Mouse (Mus musculus) left cerebral cortex, adult 11 months (tissue): ENCODE results near the gene Ggact.
A peak's percentile ranks its signal among the peaks of the same experiment; 100 is the strongest.

Experiments
- DNase-seq: peaks from one replicate; pipeline ENCODE4 v3.0.0; 2022; ENCODE audit warnings: low spot score

Gene Ggact

DNA sequence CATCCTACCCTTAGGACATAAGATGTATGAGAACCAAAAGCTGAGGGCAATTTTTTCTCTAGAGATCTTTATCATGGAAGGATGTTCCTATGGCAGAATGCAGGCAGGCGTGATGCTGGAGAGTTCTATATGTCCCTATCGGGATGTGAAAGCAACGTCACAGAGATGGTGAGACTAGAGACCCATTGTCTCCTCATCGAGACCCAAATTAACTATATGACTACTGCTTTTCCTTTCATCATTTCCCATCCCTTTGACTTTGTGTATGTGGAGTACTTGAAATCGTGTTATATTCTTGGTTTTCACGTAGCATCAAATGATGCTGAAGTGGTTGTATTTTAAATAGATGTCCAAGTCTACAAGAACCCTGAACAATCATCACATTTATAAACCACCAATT, at the start of gene Ggact:
Gene Ggact, minus strand, starts transcription at position 101 of the 400 bp plus-strand sequence.
- no peak for DNase-seq

DNA sequence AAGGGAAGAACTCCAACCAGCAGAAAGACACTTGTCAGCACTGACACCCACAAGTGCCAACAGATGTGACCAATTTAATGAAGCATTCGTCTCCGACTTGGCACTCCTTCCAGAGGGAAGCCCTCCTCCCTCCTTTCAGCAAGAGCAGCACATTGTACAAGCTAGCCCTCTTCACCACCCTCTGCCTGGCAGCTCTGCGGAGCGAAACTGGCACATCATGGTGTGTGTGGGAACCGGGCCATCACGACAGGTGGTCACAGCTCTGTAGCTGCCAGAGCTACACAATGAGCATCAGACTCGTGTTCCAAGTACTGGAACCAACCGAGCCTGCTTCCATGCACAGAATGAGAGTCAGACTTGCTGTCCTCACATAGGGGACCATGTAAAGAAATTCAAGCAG, 44.4 kb upstream of the Ggact start:
- peak; percentile 76 for DNase-seq

DNA sequence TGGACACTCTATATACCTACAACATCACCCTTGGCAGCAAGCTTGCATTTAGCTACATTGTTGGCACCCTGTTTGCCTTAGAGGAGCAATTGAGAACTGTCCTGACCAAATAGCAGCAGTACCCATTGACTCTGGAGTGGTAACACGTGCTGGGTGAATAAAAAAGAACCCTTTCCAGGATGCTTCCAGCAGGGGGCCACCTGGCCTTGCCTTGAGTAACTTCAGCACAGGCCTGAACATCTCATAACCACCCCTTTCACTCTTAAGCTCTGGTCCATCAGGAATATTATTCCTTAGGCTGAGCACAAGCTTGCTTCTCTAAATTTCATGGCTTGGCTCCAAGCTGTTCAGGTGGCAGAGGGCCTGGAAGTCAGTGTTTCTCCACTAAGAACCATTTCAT, 39.8 kb upstream of the Ggact start:
- peak; percentile 29 for DNase-seq

DNA sequence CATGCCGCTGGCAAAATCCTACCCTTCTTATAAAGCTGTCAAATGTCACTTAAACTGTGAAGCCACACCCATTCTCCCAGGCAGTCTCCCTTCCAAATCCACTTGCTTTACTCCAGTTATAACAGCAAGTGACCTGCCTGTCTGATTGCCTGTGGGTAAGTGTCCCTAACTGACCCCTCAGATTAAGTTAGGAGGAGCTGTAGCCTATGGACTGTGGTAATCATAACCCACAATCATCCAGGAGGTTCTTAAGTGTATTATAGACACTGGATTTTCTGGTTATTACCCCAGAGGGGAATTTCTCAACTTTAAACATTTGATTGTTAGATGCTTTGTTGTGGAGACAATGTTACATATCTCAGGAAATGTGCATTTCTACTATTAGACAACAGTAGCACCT, 39.0 kb upstream of the Ggact start:
- no peak for DNase-seq

DNA sequence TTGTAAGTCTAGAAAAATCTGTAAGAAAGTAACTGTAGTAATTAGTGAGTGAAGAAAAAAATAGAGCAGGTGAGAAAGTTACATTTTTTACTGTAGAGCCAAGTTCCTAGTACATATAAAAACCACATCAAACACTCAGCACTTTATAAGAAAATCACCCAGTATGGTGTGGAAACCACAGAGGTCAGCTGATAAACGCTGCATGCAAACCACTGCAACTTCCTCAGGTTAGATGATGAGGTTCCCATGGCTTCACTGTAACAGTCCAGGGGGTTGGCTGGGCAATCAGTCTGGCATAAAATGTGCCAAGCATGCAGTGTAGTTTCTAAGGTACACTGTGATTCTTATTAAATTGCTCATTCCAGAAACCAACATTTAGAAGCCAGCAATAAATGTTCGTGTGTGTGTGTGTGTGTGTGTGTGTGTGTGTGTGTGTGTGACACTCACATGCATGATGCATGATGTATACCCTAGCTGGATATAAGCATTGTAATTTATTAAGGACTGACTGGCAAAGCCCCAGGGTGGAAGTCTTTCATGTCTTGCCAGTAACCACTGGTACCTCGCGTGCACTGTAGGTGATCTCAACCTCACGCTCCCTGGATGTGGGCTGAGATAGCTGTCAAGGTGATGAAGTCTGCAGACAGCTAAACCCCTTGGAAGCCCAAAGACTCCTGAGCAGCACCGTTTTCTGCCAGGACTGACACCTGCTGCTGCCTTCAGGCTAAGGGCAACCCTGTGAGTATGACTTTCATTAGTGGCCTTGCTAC, 38.3 kb upstream of the Ggact start:
- DNase-seq, result no peak

DNA sequence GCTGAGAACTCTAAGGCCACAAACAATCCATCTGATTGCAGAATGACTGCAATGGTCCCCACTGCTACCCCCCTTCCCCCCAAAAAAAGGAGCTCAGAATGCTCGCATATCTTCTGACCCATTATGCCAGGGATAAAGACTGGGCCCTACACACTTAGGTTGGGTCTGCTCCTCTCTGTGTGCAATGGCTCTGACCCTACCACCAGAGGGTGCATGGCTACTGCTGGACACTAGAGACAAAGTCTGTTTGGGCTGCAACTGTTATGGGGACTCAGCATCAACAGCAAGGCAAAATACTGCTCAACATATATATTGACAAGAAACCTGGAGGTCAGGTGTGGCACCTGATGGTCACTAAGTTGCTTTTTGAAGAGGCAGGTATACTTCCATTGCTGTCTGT, 37.4 kb upstream of the Ggact start:
- no peak for DNase-seq

DNA sequence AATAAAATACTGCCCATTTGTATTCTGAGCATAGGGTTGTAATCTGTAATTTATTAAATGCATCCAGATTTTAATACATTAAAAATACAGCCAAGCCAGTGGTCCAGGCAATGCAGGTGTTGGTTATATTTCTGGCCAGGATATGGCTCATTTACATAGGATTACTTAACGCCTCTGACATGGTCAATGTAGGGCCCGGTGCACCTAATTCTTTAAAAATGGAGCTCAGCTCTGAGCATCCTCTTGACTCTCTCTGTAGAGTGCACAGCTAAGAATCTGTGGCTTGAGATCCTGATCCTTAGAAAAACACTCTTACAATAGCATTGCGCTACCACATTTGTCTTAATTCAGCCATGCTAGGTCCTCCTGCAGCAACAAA, 29.9 kb upstream of the Ggact start:
- no peak for DNase-seq

DNA sequence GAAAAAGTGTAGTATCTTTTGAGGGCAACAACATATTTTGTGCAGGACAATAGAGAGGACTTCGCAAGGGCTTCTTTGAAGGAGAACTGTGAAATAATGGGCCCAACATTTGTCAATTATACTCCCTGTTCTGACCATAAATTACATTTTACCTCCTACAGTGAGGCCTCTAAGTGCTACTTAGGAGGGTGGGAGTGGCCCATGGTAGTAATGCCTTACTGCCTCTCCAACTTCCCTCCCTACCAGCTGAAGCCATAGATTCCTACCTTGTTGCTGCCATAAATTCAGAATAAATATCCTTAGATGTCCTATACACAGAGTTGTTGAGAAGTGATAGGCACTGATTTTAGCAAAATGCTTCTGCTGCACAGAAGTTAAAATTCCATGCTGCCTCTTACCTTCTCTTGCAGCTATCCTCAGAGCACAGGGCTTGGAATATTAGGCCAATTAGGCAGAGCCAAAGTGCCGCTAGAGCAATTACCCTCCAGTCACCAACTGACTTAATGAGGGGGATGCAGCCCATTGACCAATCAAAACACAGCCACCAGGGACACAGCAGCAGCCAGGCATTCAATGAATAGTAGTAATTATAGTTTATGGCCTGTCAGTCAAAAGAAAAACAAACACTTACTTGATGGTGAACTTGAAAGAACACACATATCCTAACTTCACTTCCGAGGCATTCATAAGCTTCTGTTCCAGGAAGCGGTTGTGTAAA, 29.4 kb upstream of the Ggact start:
- DNase-seq, result no peak

DNA sequence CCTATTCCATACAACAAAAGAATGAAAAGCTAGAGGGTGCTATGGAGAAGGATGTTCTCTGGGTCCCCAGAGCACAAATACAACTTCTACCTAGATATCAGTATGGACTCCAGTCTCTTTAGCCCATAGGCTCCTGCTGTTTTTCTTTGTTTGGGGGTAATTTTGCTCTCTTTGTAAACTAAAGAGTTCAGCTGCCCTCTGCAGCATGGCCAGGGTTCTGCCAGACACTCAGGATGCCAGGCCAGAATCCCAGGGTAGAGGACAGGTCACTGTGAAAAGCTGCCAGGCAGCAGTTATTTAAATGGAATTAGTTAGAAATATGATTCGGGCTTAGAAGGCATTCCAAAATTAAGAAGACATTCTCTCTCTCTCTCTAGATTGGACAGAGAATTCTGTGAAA, 22.9 kb upstream of the Ggact start:
- DNase-seq, result no peak

DNA sequence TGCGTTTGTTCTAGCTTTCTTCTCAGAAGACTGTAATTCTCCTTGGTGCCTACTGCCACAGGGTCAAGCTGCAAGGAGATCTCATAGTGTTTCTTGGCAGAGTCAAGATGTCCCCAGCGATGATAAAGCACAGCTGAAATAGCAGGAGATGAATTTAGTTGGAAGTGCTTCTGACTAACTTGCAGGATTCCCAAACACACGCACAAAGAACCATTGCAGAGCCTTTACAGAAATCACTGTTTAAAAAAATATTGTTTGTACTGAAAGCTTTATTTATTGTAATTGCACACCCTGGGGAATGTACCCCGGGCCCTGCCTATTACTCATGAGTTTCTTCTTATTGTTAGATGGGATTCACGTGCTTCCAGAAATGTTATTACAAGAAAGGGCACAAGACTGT, 6.5 kb upstream of the Ggact start:
- no peak for DNase-seq

DNA sequence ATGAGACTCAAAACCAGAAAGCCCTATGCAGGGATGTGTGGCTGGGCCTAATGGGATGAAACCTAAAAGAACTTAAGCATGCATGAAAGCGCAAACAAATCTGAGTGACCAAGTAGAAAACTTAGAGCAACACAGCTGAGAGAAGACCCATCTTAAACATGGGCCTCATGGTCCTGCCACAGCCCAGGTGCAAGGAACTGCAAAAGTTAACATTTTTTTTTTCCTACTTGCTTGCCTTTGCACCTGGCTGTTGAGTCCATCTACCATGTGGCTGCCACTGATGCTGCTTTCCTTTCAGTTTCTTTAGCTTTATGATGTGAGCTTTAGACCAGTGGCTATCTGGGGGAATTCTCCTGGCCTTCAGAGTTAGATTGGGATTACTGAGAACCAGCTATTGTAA, 4.1 kb upstream of the Ggact start:
- DNase-seq, result no peak

DNA sequence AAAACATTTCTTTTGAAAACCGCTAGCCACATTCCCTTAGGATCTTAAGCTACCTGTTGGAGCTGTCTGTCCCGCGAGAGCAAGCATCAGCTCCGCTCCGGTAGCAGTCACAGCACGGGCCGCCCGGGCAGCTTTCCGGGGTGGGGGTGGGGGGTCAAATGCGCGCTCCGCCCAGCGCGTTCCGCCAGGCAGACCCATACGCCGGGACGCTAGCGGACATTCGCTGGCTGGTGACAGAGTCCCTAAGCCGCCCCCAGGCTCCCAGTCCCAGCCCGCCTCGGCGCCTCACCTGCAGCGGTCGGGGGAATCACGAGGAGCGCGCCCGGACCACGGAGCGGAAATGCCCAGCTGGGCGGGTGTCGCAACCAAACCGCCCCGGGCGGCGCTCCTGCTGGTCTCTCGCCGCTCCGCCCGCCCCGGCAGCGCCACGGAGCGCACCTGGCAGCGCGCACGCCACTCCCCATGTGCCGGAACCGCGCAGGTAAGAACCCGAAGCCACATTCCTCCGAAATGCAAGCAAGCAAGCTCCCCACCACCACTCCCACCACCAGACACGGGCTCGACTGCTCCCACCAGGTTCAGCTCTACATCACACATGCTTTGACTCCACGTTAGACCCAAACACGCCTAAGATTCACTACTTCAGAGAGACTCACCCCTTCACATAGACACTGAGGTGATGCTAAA, 602 bp downstream of the Ggact start:
- DNase-seq, result peak; percentile 24

DNA sequence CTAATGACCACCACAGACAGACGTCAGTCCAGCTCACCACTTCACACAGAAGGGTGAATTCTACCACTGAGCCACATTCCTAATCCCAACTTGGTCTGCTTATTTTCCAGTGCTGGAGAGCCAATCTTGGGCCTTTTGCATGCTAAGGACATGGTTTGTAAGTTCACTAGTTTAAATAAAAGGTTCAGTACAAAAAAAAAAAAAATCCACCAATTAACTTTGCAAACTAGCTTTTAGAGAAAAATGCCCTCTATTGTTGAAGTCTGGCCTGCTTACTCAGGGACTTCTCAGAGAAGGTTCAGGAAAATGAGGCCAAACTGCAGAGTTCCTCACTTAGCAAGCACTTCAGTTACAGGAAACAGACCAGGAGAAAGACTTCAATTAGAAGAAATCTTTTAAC, 1.4 kb downstream of the Ggact start:
- DNase-seq, result no peak

DNA sequence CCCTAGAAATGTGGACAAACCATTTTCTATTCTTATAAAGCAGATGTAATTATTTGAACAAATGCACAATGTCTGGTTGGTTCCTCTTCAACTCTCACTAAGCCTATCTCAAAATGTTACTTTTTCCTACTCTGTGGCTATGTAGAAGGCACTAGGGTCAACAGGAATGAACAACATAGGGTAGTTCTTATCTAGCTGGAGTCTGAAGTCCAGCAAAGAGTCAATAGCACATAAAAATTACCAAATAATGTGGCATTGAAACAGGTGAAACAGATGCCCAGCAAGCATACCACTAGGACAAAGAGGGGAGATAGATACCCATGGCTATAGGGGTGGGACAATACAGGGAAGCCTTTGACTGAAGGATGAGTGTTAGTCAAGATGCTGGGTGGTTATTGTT, 2.3 kb downstream of the Ggact start:
- DNase-seq, result no peak

DNA sequence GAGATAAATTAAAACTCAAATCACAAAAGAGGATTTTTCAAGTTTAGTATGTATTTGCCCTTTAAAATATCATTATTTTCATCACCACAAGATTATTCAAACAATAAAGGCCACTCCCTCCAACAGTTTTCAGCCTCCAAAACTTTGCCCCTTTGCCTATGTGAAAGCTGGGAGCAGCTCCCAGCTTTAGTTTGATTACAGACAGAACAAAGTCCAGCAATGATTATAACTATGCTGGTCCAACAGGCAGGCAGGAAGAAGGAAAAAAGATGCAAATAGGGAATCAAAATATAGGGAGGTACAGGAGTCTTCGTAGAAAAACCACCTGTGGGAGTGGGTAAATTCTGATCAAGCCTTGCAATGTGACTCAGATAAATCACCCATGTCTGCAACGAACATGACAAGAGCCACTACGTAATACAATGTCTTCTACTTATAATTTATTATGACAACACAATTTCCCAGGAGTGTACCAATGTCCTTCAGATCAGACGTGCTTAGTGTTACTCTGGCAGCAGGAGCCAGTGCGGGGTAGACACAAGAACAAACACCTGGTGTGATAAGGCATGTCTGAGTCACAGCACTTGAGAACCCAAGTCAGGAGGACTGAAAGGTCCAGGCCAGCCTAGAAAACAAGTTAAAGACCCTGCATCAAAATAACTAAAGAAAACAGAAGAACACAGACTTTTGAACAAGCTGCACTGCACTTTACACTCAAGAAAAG, 4.0 kb downstream of the Ggact start:
- DNase-seq, result no peak

DNA sequence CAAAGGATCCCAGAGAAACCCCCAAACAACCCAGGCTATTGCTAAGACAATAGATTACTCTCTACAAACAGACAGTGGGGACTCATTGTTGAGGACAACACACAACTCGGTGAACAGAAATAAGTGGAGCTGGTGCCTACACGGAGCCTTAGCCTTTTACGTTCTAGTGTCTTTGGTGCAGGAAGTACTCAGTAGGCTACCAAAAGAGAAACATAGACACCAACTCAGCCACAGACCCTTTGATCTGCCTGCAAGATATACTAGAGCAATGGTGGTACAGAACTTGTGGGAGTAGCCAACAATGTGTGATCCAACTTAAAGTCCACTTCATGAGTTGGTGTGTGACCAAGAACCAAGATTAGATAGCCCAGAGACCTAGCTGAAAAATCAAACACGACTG, 5.5 kb downstream of the Ggact start:
- DNase-seq, result no peak

DNA sequence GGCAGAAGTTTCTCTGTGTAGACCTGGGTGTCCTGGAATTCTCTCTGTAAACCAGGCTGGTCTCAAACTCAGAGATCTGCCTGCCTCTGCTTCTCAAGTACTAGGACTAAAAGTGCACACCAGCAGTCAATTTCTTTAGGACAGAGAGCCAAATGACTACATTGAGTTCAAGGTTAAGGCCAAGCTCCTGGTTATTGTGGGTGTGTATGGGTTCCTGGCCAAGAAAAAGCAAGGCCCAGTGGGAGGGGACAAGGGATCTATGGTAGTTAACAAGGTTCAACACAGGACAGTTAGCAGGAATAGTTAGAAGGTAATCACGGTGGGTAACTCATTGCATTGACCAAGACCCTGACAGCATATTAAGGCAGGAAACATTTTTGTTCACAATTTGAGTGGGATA, 8.6 kb downstream of the Ggact start:
- DNase-seq, result no peak

DNA sequence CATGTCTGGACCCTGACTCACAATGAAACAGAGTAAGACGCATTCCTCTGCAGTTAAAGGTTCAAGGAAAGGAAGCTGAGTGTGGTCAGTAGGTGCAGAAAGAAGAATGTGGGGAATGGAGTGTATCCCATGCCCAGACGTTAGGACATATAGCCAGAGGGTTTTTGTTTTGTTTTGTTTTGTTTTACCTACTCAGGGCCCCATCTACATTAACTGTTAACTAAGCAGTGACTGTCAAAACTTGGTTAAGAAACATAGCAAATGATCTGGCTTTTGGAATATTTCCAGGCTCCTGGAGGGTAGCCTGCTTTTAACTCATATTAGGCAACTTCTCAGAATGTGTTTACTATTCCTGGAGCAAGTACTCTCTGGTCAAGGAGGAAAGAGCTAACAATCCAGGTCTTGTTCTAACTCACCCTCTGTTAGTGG, 9.6 kb downstream of the Ggact start:
- DNase-seq, result no peak

DNA sequence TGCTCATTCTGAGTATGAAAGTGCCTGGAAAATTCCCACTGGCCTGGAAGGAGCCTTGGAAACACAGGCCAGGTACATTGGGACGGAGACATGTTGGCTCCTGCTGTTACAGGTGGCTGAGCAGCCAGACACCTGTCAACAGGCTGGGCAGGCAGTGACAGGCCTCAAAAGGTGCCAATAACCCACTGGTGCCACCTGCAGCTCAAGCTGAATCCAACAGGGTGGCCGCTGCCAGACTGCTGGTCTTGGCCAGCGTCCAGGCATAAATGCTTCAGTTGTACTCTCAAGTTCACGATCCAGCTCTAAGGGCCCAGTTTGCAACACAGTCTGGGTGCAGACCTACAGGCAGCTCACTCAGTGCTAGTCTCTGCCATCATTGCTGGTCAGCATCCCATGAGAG, 10.7 kb downstream of the Ggact start:
- no peak for DNase-seq

DNA sequence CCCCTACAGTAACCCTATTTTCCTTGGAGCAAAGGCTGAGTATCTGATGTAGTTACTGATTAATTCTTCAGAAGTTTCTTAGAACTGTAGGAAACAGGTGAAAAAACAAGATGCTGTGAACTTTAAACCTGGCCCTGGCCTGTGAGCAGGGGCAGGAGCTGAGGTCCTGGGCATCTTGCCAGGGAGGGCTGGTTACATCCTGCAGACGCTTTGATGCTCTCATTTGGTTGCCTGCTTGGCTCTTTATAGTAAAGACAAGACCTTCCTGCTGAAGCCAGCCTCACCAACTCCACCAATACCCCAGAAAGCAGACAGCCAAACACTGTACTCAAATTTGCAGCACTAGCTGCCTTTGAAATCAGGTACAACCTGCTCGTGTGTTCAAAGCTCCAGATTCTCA, 11.4 kb downstream of the Ggact start:
- DNase-seq, result no peak

DNA sequence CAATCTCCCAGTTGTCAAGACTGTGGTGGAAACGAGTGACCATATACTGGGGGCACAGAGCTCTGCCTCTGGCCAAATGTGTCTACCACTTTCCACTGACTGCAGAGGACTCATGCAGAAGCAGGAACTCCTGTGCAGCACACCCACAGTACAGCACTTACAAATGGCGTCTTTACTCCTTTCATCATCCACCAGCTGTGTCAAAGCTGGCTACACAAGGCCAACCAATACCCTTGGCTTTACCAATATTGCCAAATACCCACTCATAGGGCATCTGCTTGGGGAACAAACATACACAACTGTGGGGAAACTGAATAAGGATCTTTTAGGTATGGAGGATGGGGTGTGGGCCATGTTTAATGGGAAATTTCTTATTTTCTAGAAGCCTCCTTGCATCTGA, 11.8 kb downstream of the Ggact start:
- no peak for DNase-seq

DNA sequence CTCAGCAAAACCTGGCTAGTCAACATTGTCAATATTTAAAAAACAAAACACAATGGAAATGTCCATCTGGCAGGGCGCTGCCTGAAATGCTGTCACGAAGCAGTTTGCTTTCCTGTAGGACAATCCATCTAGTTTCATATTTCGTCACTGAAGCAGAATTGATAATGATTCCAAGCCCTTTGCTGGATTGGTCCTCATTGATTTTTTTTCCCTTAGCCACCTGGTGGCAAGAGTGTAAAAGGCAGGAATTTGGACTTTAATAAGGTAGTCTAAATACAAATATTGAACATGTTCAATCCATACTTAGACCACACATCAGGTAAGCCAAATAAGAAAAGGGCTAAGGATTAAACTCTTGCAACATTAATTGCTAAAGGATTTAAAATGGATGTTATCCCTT, 12.4 kb downstream of the Ggact start:
- DNase-seq, result no peak

DNA sequence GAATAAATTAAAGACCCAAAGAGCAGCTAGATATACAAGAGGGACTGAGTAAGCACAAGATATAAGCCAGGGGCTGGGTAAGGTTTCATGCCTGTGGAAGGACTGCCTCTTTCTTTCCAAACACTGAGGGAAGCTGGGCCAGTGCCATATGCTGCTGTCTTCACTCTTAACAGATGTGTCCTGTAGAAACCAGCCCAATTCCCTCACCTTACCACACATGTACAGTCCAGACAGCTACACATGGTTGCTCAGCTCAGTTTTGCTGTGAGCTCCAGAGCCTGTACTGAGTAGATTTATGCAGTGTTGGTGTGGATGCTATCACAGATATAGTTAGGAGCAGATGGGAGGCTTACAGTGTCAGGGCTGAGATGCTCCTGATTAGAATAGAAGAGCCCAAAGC, 12.9 kb downstream of the Ggact start:
- DNase-seq, result no peak
